Mouse (Mus musculus) adrenal gland, postnatal 36 days (tissue): ENCODE measurements around the gene Gpr39. TPM values are rescaled to one million over a fixed set of nuclear protein-coding genes. Genes with fewer than 3 reads are reported as not detected.
"Not testable (repeated sequence)": the region's sequence is repeated elsewhere in the genome, so short reads cannot be mapped to it uniquely, and the experiment has no call there.

Source experiments
- DNase-seq, 2 experiments: peaks; one replicate each; pipeline ENCODE4 v3.0.0; 2021; ENCODE audit warnings: mixed read lengths in 1 of 2
- long read RNA-seq, 2 experiments: library from polyadenylated mRNA; stranded (forward); transcript quantifications; one replicate each; pipeline ENCODE4 v2.0.0; 2021; ENCODE audit warnings: borderline sequencing depth in 2 of 2
- total RNA-seq, 2 experiments: library from RNA; stranded (reverse); gene quantifications; 2 replicates each; pipeline ENCODE4 v1.2.3; 2021

Gpr39 gene
- total RNA-seq, result under 1 TPM in 1 of 2 experiments, not detected in 1; 0.13 TPM
- long read RNA-seq, experiment 1, result 0 reads
- long read RNA-seq, experiment 2, result 0 reads

DNA sequence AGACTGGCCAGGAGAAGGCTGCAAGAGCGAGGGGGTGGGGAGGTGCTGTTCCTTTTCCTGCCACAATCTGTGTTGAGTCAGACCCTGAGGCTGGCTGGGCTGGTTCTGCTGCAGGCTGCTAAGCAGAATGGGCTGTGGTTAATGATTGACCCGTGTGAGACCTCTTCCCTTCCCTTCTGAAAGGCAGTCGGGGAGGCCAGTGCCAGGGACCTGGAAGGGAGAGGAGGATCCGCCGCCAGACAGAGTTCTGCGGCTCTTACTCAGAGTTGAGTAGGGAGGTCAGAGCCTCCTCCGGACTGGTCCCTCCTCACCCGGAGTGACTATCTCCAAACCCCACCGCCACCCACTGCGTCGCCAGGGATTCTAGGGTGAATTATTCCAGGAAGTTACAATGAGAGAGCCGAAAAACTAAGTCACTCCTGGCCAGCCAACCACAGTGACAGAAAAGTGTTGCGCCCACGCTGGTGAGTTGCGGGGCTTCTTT is at the start of gene Gpr39:
Gpr39 (plus strand) TSS at position 206 of the 484 bp plus-strand sequence.
- peak in 1 of 2 experiments; percentile 31 for DNase-seq

GRCm38 (mm10) chr1:125639501-125640253 is 37.1 kb upstream of the Gpr39 start:
- DNase-seq, result peak in 1 of 2 experiments; percentile 9

GRCm38 (mm10) chr1:125643643-125644042 is 33.2 kb upstream of the Gpr39 start:
- no peak for DNase-seq

GRCm38 (mm10) chr1:125646816-125647215 is 30.0 kb upstream of the Gpr39 start:
- DNase-seq, result not testable (repeated sequence)

GRCm38 (mm10) chr1:125648011-125648410 is 28.8 kb upstream of the Gpr39 start:
- no peak for DNase-seq

DNA sequence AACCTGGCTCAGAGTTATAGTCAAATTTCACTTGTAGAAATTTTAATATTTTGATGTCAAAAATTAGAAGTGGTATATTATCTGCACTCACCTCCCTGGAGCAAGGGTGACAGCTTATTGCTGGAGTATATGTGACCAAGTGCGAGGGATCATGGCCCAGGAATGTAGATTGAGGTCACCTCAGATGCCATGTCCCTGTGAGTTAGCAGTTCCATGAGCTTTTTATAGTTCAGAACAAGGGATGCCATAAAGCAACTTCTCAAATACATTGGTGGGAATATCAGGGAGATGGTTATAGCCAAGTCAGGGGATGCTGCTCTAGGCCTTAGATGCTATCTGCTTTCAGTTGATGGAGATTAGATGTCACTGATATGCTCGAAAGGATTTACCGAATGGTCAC is 27.7 kb upstream of the Gpr39 start:
- DNase-seq, result no peak

- DNase-seq, result no peak
Observed at GRCm38 (mm10) chr1:125652836-125653594, 23.8 kb upstream of the Gpr39 start.

DNA sequence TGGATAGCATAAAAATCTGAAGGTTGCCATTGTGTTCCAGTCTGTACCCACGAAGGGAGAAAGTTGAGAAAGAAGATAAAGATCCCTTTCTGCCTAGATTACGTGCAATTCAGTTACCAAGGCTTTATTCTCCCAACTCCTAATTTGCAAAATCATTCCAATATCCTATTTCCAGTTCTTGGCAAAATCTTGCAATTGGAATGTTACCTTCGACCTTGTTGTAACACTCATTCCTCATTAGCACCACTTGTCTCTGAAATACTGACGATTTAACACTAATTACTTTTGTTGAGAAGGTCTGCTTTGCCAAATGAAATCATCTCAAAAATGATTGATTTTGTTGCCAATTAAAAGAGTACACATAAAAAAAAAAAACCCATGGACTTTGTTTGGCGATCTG is 19.4 kb upstream of the Gpr39 start:
- DNase-seq, result no peak

DNA sequence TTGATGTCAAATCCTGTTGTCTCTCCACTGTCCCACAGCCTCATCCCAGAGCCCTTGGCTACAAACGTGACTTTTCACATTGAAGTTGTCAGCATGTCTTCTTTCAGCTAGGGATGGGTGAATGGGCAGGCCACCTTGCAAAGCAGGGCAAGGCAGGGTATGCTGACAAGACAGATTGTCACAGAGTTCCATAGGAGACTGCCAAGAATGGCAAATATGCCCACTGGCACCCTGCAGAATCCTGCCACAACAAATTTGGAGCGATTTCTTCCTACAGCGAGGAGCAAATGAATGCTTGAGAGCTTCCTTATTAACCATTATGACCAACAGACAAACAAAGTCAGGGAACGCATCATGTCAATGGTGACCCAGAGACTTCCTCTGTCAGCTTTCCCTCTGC is 16.6 kb upstream of the Gpr39 start:
- no peak for DNase-seq

GRCm38 (mm10) chr1:125660901-125661300 is 15.9 kb upstream of the Gpr39 start:
- no peak for DNase-seq

DNA sequence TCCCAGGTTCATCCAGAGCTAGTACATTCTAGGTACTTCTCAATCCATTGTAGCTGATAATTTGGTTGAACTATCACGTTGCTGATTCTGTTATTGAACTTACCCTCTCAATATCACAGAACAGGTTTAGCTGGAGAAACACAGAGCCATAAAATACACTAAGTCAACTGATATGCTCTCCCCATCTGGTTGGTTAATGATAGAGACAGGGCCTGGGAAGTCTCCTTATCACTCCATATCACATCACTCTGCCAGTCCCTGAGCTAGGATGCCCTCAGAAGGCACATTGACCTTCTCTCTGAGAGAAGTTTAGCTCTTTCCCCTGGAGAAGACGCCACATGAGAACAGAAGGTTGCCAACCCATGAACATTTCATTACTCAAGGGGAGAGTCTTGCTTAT is 14.7 kb upstream of the Gpr39 start:
- DNase-seq, result no peak

DNA sequence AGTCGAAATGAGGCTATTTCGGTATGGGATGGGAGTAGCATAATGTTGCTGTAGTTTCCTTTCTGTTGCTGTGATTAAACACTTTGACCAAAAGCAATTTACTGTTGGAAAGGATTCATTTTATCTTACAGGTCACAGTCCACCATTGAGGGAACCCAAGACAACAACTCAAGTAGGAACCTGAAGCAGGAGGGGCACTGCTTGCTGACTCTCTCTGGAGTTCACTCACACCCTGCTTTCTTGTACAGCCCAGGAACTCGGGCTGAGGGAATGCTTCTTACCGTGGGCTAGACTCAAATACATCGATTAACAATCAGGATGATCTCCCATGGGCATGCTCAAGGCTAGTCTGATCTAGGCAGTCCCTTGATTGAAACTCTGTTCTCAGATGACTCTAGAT is 14.1 kb upstream of the Gpr39 start:
- no peak for DNase-seq

DNA sequence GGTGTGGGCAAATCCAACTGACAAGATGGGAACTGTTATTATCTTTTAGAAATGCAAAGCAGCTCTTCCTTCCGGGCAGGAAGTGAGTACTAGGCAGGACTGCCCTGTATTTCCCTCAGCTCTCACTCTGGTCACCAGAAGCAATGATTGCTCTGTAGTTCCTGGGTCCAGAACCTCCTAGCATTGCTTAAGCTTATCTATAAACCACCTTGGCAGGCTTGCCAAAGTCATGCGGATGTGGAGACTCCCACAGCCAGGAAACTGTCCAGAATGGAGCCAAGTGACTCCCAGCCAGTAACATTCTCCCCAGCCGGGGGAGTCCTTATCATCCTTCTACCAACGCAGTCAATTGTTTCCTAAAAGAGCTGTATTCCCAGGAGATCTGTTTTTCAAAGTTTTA is 13.7 kb upstream of the Gpr39 start:
- DNase-seq, result peak; percentile 28 to 30

DNA sequence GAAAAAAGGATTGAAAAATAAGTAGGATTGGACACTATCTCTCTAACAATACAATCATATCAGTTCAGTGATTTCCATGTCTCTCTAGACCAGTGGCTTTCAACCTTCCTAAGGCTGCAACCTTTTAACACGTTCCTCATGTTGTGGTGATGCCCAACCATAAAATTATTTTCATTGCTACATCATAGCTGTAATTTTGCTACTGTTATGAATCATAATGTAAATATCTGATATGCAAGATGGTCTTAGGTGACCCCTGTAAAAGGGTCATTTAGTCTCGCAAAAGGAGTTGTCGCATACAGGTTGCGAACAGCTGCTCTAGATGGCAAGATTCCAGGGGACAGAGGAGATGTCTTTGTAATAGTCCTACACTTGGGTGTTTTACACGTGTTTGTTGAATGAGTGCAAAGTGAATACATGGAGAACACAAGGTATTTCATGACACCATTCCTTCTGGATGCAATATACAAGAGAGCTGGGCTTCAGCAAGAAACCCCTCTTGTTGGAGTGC is 11.6 kb upstream of the Gpr39 start:
- no peak for DNase-seq

- DNase-seq, result no peak
Observed at GRCm38 (mm10) chr1:125669035-125669434, 7.8 kb upstream of the Gpr39 start.

DNA sequence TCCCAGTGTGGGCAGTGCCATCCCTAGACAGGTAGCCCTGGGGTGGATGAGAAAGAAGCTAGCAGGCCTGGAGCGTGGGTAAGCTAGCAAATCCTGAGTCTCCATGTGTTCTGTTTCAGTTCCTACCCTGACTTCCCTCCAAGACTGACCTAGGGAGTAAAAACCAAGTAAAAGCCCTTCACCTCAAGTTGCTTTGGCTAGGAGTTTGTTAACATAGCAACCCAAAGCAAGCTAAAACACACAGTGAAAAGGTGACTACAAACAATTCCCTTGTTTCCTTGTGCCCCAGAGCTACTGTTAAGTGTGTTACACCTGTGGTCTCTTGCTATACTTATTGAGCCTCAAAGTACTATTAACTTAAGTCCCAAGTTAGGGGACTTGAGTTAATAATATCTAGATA is 1.6 kb upstream of the Gpr39 start:
- no peak for DNase-seq

- DNase-seq, result no peak
Observed at GRCm38 (mm10) chr1:125677286-125677685, 491 bp downstream of the Gpr39 start.

- no peak for DNase-seq
Observed at GRCm38 (mm10) chr1:125679522-125680077, 2.8 kb downstream of the Gpr39 start.

DNA sequence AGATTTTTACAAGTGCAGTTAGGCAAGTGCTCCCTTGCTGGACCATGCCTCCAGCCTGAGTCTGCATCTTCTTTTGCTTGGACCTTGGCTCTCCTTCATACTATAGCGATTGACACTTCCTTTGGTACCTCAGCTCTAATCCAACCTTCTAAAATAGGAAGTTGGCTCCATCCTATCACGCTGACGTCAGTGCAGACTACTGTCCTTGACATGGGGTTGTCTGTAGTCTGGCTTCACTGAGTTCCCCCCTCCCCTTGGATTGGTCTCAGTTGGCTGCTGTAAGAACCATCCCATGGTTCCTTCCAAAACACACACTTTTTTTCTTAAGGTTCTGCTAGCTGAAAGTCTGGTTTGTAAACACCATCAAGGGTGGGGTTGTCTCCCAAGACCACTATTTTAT is 7.6 kb downstream of the Gpr39 start:
- DNase-seq, result peak in 1 of 2 experiments; percentile 19

DNA sequence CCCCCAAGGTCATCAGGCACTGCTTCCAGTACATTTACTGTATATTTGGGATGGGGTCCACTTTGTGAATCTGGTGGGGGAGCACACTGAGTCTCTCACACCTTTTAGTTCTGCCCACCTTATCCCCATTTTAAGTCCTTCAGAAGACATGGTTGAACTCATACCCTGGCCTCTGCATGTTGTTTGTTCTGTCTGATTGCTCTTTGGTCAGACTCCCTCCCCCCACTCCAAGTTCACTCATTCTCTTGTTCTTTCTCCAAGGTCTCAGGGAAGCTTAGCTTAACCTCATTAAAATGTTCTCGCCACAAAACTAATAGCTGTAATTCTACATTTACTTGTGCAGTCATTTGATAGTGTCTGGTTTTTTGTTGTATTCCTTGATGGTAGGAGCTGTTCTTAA is 8.5 kb downstream of the Gpr39 start:
- DNase-seq, result no peak

DNA sequence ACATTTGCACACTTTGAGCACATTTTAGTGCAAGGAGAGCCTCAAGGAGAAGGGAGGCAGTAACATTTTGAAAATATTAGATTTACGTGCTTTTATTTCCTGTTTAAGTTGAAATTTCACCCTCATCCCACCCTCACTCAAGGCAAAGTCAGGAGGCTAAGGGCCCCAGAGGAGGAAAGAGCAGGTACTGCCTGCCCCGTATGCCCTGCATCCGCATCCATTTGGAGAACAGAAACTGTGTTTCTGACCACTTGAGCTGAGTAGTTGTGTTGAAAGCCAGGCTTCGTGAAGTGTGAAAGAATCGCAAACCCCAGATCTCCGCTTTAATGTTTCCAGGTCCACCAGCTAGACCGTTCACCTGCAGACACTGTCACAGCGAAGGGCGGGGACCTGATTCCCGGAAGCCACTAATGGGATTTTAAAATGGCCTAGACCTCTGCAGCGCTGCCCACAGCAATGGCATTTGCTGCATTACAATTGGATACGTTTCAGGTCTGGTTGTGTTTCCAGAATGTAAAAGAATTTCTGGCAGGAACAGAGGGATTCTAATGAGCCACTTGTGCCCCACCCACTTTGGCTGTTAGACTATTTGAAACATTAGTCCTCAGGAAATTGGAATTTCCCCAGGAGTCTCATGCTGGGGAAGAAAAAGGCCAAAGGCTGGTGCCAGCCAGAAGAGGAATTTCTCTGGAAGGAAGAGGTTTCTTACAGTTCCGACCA is 11.1 kb downstream of the Gpr39 start:
- DNase-seq, result no peak

DNA sequence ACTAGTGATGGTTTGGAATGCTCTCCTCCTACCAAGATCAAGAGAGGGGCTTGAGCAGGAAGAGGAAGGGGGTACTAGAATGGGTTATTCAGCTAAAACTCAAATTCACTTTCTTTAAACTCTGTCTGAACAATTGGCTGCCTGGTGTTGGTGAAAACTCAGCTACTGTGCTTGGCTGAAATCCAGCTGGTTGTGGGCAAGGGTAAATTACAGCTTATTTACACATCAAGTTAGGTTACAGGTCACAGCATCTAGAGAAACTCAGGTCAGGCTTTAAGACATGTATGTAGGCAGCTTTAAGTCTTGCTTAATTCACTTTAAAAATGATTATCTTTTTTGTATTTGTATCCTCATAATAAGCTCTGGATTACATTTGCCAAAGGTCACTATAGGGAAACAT is 16.7 kb downstream of the Gpr39 start:
- DNase-seq, result no peak
